Mouse (Mus musculus) kidney, adult 2 months (tissue): ENCODE data around the gene Anpep.

Source experiments
- CTCF ChIP-seq: fragments of 200-500 bp; conservative IDR thresholded peaks from 2 replicates; pipeline ENCODE4 v1.5.1; 2011; ENCODE audit warnings: low read depth, mild to moderate bottlenecking, control low read depth, low read length, moderate library complexity, mixed read lengths; ENCODE audit not compliant: insufficient read depth, insufficient read length
- POLR2A ChIP-seq: fragments of 200-500 bp; IDR thresholded peaks from one replicate; pipeline ENCODE4 v1.6.1; 2011; ENCODE audit warnings: low read depth, low read length, control low read depth

GRCm38 (mm10) chr7:79818321-79818720 is 42.5 kb downstream of the Anpep start:
- TF ChIP-seq POLR2A (no peak), CTCF (no peak)
